Mouse (Mus musculus): ENCODE data around the gene Trio. TPM values are rescaled to one million over a fixed set of nuclear protein-coding genes. Genes with fewer than 3 reads are reported as not detected.

Trio gene
- polyA plus RNA-seq, 1 experiment from 2014 or later = 5.1 TPM

DNA sequence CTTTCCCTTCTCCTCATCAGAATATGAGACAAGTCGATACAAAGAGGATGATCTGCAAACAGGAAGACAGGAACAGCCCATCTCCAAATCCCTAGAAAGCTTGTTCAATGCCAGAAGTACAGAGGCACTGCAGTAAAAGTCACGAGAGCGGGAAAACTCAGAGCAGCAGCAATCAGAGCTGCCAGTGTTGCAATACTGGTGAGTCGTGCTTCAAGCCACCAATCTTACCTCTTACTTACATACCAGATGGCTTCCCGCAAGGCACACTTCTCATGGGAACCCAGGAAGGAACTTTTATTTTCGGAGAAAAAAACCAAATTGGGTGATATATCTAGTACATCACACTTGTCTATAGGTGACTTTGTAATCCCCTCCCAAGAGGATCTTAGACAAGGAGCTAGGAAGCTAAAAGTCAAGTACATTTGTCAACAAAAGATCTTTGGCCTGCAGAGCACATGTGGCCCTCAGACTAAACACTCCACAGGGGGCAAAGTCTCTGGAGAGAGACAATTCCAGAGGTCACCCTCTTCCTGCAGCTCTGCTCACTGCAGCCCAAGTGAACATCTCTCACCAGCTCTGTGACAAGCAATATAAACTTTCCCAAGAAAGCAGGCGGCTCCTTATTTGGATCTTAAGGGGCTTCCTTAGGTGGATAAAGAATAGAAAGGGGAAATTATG is 6.1 kb downstream of the Trio start:
- TF ChIP-seq EP300 (IDR thresholded peaks at IDR 0.05; ENCODE audit: low read depth) (no peak), CTCF (IDR thresholded peaks at IDR 0.05; ENCODE audit: low read depth) (no peak)
- peaks cover 12% of the 10 kb centered on the region for H3K27me3 ChIP-seq (ENCODE audit: insufficient read depth, low read length)
- no peak overlapping the region for H3K9ac ChIP-seq (replicated peaks)
- H3K9me3 ChIP-seq (ENCODE audit: low read length) = no peaks in the 10 kb centered on the region
- ATAC-seq (peak; percentile 46; the same call in 1 of the 2 replicates), DNase-seq (no peak)
- WGBS (ENCODE audit: insufficient replicate concordance) = 39% methylated on average over 7 of the region's 7 CpGs
- H3K27ac ChIP-seq (ENCODE audit: low read depth) = peak overlapping the region; percentile 64
- H3K4me1 ChIP-seq (ENCODE audit: insufficient read depth) = peaks cover 20% of the 10 kb centered on the region
- no peak overlapping the region; the same call in 1 of the 2 replicates for H3K4me2 ChIP-seq (ENCODE audit: low read depth, low read length)
- no peaks in the 10 kb centered on the region for H3K36me3 ChIP-seq (replicated peaks; ENCODE audit: insufficient read depth, low read length)
- no peak overlapping the region for H3K4me3 ChIP-seq (ENCODE audit: low read depth, low read length)

DNA sequence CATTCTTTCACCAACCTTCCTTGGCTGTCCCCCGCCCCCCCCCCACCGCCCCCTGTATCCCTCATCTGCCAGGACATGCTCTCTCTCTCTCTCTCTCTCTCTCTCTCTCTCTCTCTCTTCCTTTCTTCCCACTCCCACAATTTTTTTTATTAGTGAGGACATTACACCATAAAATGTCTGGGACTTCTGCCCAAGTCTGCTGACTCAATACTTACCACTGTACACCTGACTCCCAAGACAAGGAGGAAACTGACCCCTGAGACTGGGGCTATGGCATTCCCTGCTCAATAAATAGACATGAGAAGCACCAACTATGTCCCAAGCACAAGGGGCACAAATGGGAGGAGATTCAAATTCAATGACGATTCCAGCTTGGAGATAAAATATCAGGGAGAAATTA is 18.1 kb downstream of the Trio start:
- H3K9me3 ChIP-seq (ENCODE audit: low read length) = no peaks in the 10 kb centered on the region
- H3K4me3 ChIP-seq (ENCODE audit: low read depth, low read length) = no peak overlapping the region
- H3K27me3 ChIP-seq (ENCODE audit: insufficient read depth, low read length) = no peaks in the 10 kb centered on the region
- peaks cover 4% of the 10 kb centered on the region for H3K4me1 ChIP-seq (ENCODE audit: insufficient read depth)
- H3K36me3 ChIP-seq (replicated peaks; ENCODE audit: insufficient read depth, low read length) = no peaks in the 10 kb centered on the region
- no peak overlapping the region for H3K9ac ChIP-seq (replicated peaks)
- DNase-seq (no peak), ATAC-seq (no peak)
- H3K27ac ChIP-seq (ENCODE audit: low read depth) = no peak overlapping the region
- 73% methylated on average over 3 of the region's 3 CpGs for WGBS (ENCODE audit: insufficient replicate concordance)
- TF ChIP-seq CTCF (IDR thresholded peaks at IDR 0.05; ENCODE audit: low read depth) = no peak
- no peak for TF ChIP-seq EP300 (IDR thresholded peaks at IDR 0.05; ENCODE audit: low read depth)
- H3K4me2 ChIP-seq (ENCODE audit: low read depth, low read length) = no peak overlapping the region

DNA sequence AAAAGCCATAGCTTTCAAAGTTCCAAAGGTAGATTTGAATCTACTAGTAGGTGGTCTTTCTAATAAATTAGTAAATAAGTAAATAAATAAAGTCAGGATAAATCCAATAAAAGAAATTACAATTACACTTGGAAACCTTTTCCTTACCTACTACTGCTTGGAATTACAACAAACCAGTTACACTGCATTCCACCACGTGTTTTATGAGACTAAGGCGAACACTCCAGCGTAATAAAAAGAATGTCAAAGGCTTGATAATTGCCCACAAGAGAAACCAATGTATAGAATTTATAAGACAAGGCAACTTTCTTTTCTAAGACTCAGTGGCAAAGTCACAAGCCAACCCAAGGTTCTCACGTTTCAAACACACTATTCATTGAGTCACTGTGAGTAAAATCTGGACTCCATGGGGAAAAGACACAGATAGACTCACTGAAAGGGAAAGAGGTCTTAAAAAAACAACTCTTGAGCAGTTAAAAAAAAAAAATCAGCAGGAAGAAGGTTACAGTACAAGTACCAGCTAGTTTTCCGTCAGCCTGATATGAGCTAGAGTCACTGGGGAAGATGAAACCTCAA is 21.4 kb downstream of the Trio start:
- no peaks in the 10 kb centered on the region for H3K9me3 ChIP-seq (ENCODE audit: low read length)
- ATAC-seq (no peak), DNase-seq (no peak)
- H3K27ac ChIP-seq (ENCODE audit: low read depth) = no peak overlapping the region
- H3K4me2 ChIP-seq (ENCODE audit: low read depth, low read length) = no peak overlapping the region
- no peaks in the 10 kb centered on the region for H3K27me3 ChIP-seq (ENCODE audit: insufficient read depth, low read length)
- no peaks in the 10 kb centered on the region for H3K36me3 ChIP-seq (replicated peaks; ENCODE audit: insufficient read depth, low read length)
- no peak overlapping the region for H3K9ac ChIP-seq (replicated peaks)
- H3K4me1 ChIP-seq (ENCODE audit: insufficient read depth) = peaks cover 18% of the 10 kb centered on the region
- 69% methylated on average over 5 of the region's 5 CpGs for WGBS (ENCODE audit: insufficient replicate concordance)
- TF ChIP-seq CTCF (IDR thresholded peaks at IDR 0.05; ENCODE audit: low read depth) (no peak), EP300 (IDR thresholded peaks at IDR 0.05; ENCODE audit: low read depth) (no peak)
- no peak overlapping the region for H3K4me3 ChIP-seq (ENCODE audit: low read depth, low read length)

DNA sequence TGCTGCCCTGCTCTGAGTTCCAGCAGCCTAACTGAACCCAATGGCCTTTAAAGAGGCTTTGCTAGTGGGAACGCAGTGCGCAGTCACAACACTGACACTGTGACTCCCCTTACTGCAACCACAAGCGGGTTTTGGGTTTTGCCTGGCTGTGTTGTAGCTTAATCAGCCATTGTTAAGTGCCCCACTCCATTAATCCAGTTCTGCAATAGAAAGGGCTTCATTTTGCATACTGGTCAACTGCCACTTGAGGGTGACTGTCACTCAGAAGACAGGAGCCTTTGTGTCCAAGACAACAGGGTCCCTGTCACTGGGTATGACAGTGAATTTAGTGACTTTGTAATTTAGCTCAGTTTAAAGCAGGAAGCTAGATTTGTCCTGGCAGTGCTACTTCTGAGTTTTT is 23.1 kb downstream of the Trio start:
- no peak overlapping the region for H3K27ac ChIP-seq (ENCODE audit: low read depth)
- peaks cover 26% of the 10 kb centered on the region for H3K4me1 ChIP-seq (ENCODE audit: insufficient read depth)
- H3K27me3 ChIP-seq (ENCODE audit: insufficient read depth, low read length) = no peaks in the 10 kb centered on the region
- no peaks in the 10 kb centered on the region for H3K9me3 ChIP-seq (ENCODE audit: low read length)
- ATAC-seq (no peak), DNase-seq (no peak)
- TF ChIP-seq CTCF (IDR thresholded peaks at IDR 0.05; ENCODE audit: low read depth) (no peak), EP300 (IDR thresholded peaks at IDR 0.05; ENCODE audit: low read depth) (no peak)
- H3K36me3 ChIP-seq (replicated peaks; ENCODE audit: insufficient read depth, low read length) = no peaks in the 10 kb centered on the region
- WGBS (ENCODE audit: insufficient replicate concordance) = 70% methylated on average over 3 of the region's 3 CpGs
- no peak overlapping the region for H3K9ac ChIP-seq (replicated peaks)
- no peak overlapping the region for H3K4me3 ChIP-seq (ENCODE audit: low read depth, low read length)
- H3K4me2 ChIP-seq (ENCODE audit: low read depth, low read length) = no peak overlapping the region

DNA sequence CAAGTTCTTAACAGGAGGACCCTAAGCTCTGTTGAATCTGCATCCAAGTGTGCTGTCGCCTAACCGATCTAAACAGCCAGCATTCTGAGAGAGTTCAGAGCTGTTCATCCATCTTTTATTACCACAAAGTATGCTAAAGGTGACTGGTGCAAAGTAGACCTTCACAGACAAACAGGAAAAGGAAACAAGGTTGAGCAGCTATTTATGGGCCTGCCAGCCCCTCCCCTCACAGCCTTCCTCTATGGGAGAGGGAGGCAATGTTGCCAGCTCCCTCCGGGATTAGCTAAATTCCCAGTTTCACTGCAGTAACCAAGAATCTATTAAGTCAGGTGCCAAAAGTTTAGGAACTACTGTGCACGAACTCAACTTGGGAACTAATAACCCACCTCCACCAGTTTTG is 24.3 kb downstream of the Trio start:
- H3K4me2 ChIP-seq (ENCODE audit: low read depth, low read length) = no peak overlapping the region
- H3K27me3 ChIP-seq (ENCODE audit: insufficient read depth, low read length) = no peaks in the 10 kb centered on the region
- H3K36me3 ChIP-seq (replicated peaks; ENCODE audit: insufficient read depth, low read length) = no peaks in the 10 kb centered on the region
- WGBS (ENCODE audit: insufficient replicate concordance) = 61% methylated on average over 4 of the region's 4 CpGs
- H3K27ac ChIP-seq (ENCODE audit: low read depth) = peak overlapping the region; percentile 65
- no peaks in the 10 kb centered on the region for H3K9me3 ChIP-seq (ENCODE audit: low read length)
- ATAC-seq (peak; percentile 85), DNase-seq (no peak)
- peaks cover 26% of the 10 kb centered on the region for H3K4me1 ChIP-seq (ENCODE audit: insufficient read depth)
- no peak for TF ChIP-seq EP300 (IDR thresholded peaks at IDR 0.05; ENCODE audit: low read depth)
- TF ChIP-seq CTCF (IDR thresholded peaks at IDR 0.05; ENCODE audit: low read depth) = no peak
- no peak overlapping the region for H3K4me3 ChIP-seq (ENCODE audit: low read depth, low read length)
- H3K9ac ChIP-seq (replicated peaks) = no peak overlapping the region

DNA sequence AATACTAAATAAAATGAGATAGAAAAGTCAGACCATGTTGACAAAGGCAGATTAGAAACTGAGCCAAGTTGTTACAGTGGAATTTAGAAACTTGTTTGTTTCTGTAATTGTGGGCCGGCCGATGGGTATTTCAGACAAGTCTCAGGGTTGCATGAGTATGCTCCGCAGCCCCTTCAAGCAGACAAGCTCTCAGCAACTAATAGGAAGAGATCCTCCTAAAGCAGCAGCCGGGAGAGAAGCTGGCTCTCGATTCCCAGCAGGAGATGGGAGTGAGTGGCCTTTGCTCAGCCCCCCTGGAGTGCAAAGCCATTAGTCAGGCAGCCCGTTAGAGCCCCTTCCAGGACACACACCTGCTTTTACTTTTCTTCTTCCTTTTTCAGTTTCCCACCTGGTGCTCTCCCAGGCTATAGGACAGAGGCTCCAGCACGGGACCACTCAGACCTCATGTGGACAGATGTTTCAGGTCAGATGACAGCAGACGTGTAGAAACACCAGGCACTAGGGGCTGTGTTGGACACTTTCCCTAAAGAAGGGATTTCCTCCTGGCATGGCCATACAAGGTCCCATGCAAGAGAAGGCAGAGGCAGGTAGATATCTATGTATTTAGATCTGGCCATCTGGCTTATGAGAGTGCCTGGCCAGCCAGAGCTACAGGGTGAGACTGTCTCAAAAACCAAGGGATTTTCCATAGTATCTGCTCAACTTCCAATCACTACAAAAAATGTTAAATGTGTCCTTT is 26.9 kb downstream of the Trio start:
- no peak overlapping the region for H3K9ac ChIP-seq (replicated peaks)
- no peak for ATAC-seq
- H3K27ac ChIP-seq (ENCODE audit: low read depth) = peak overlapping the region; percentile 1; the same call in 1 of the 2 replicates
- H3K4me3 ChIP-seq (ENCODE audit: low read depth, low read length) = no peak overlapping the region
- peaks cover 26% of the 10 kb centered on the region for H3K4me1 ChIP-seq (ENCODE audit: insufficient read depth)
- WGBS (ENCODE audit: insufficient replicate concordance) = 50% methylated on average over 8 of the region's 8 CpGs
- no peaks in the 10 kb centered on the region for H3K9me3 ChIP-seq (ENCODE audit: low read length)
- H3K36me3 ChIP-seq (replicated peaks; ENCODE audit: insufficient read depth, low read length) = no peaks in the 10 kb centered on the region
- TF ChIP-seq CTCF (IDR thresholded peaks at IDR 0.05; ENCODE audit: low read depth) = no peak
- no peak for TF ChIP-seq EP300 (IDR thresholded peaks at IDR 0.05; ENCODE audit: low read depth)
- H3K4me2 ChIP-seq (ENCODE audit: low read depth, low read length) = no peak overlapping the region
- DNase-seq = no peak
- H3K27me3 ChIP-seq (ENCODE audit: insufficient read depth, low read length) = no peaks in the 10 kb centered on the region

Measured in liver, postnatal 0 days (tissue).